In genomic region chr3:50905993-50906831, GRCm38 (mm10) we compare ENCODE assay signal across 8 mouse cellular contexts.
DNase-seq lines count a peak whose midpoint lies in the region; ATAC-seq and TF ChIP-seq lines count a peak whose summit lies in the region.

No protein-coding gene starts in this region.

- peak overlapping the region; percentile 75 for H3K9ac ChIP-seq in heart, embryonic 14.5 days (ENCODE audit: low read length)
- peak overlapping the region; percentile 26; the same call in 1 of the 2 replicates for H3K9ac ChIP-seq in liver, embryonic 11.5 days (ENCODE audit: low read depth, low read length)

- peak overlapping the region; percentile 73 for H3K4me2 ChIP-seq in heart, embryonic 14.5 days (ENCODE audit: low read length)
- H3K4me2 ChIP-seq in liver, embryonic 11.5 days: peak overlapping the region; percentile 63
- peak overlapping the region; percentile 93 for H3K4me2 ChIP-seq in myocyte (ENCODE audit: low read depth)

- no peak overlapping the region for H3ac ChIP-seq in myocyte (ENCODE audit: control insufficient read depth, insufficient read length)

- peak overlapping the region; percentile 80 for H3K27ac ChIP-seq in forebrain, embryonic 10.5 days
- H3K27ac ChIP-seq in heart, embryonic 14.5 days (replicated peaks in 1 of 2; ENCODE audit: control insufficient read depth in 1 of 2, insufficient read depth in 1 of 2, low read depth in 2 of 2, low read length in 2 of 2): no peak overlapping the region
- H3K27ac ChIP-seq in liver, embryonic 11.5 days (ENCODE audit: low read depth, low read length): no peak overlapping the region

- no peaks in the 10 kb centered on the region for H3K36me3 ChIP-seq in forebrain, embryonic 10.5 days (replicated peaks)
- H3K36me3 ChIP-seq in heart, embryonic 14.5 days (ENCODE audit: control insufficient read depth, insufficient read depth, low read length): no peaks in the 10 kb centered on the region
- H3K36me3 ChIP-seq in liver, embryonic 11.5 days (ENCODE audit: control insufficient read depth, insufficient read depth, low read length): no peaks in the 10 kb centered on the region
- H3K36me3 ChIP-seq in myocyte (ENCODE audit: control insufficient read depth, insufficient read depth): no peaks in the 10 kb centered on the region

- TF ChIP-seq POLR2A in myocyte (IDR thresholded peaks at IDR 0.05; ENCODE audit: insufficient read length, low read depth): no peak

- no peaks in the 10 kb centered on the region for H3K9me3 ChIP-seq in forebrain, embryonic 10.5 days
- no peaks in the 10 kb centered on the region for H3K9me3 ChIP-seq in heart, embryonic 14.5 days (ENCODE audit: control insufficient read depth, low read length)
- H3K9me3 ChIP-seq in liver, embryonic 11.5 days (ENCODE audit: control insufficient read depth, low read length): no peaks in the 10 kb centered on the region

- H3K79me2 ChIP-seq in myocyte (ENCODE audit: control insufficient read depth, insufficient read depth): no peaks in the 10 kb centered on the region

- peaks cover 37% of the 10 kb centered on the region for H3K4me1 ChIP-seq in forebrain, embryonic 10.5 days
- H3K4me1 ChIP-seq in heart, embryonic 14.5 days (ENCODE audit: control insufficient read depth in 2 of 2, insufficient read depth in 2 of 2, low read length in 2 of 2): peaks cover 4 to 5% of the 10 kb centered on the region in 2 experiments; a peak in 2 of 4 replicates
- H3K4me1 ChIP-seq in liver, embryonic 11.5 days (replicated peaks; ENCODE audit: control insufficient read depth, insufficient read depth, low read length): no peaks in the 10 kb centered on the region

- 0 out of 2 replicates have a peak, but pooled peaks have one; percentile 13 for ATAC-seq in heart, embryonic 14.5 days (ENCODE audit: insufficient number of reproducible peaks, insufficient read depth, low FRiP score, low read depth)
- ATAC-seq in liver, embryonic 11.5 days (replicated peaks; ENCODE audit: low FRiP score): no peak

- peak; percentile 76 for DNase-seq in CD4-positive helper T cell, adult 2 months (ENCODE audit: low read depth, low spot score)
- peak; percentile 85 for DNase-seq in brain, embryonic 18.5 days (ENCODE audit: low read depth, low spot score)
- peak; percentile 90 for DNase-seq in forebrain, embryonic 10.5 days (ENCODE audit: extremely low spot score, low spot score)
- peak; percentile 95 for DNase-seq in kidney, postnatal 10 days
- peak; percentile 85 for DNase-seq in liver, embryonic 11.5 days (ENCODE audit: low spot score)
- DNase-seq in spleen, postnatal 4 days (ENCODE audit: low spot score in 2 of 2): peak; percentile 72 to 91

- WGBS in forebrain, embryonic 10.5 days: 13% methylated on average over 32 of the region's 32 CpGs
- WGBS in heart, embryonic 14.5 days: 10% methylated on average over 32 of the region's 32 CpGs
- WGBS in liver, embryonic 11.5 days: 17% methylated on average over 32 of the region's 32 CpGs

- peak overlapping the region; percentile 46 for H3K4me3 ChIP-seq in forebrain, embryonic 10.5 days
- peak overlapping the region; percentile 36 to 47 for H3K4me3 ChIP-seq in heart, embryonic 14.5 days (ENCODE audit: control insufficient read depth in 1 of 2, insufficient read depth in 1 of 2, low read depth in 1 of 2, low read length in 2 of 2)
- peak overlapping the region; percentile 28 for H3K4me3 ChIP-seq in liver, embryonic 11.5 days (ENCODE audit: low read depth, low read length)
- H3K4me3 ChIP-seq in myocyte: peak overlapping the region; percentile 7

- H3K27me3 ChIP-seq in forebrain, embryonic 10.5 days (ENCODE audit: poor library complexity, severe bottlenecking): peaks cover 28% of the 10 kb centered on the region
- no peaks in the 10 kb centered on the region for H3K27me3 ChIP-seq in heart, embryonic 14.5 days (ENCODE audit: control insufficient read depth, insufficient read depth, low read length)
- peaks cover 8% of the 10 kb centered on the region for H3K27me3 ChIP-seq in liver, embryonic 11.5 days (replicated peaks; ENCODE audit: control insufficient read depth, insufficient read depth, low read length)
- H3K27me3 ChIP-seq in myocyte (ENCODE audit: control insufficient read depth, insufficient read depth, insufficient read length): no peaks in the 10 kb centered on the region

TF ChIP-seq in myocyte, 11 proteins besides CTCF, POLR2A, EP300 and RAD21:
- TF ChIP-seq REST (IDR thresholded peaks at IDR 0.05; ENCODE audit: insufficient read depth, insufficient read length) (no peak), POLR2AphosphoS2 (IDR thresholded peaks at IDR 0.05; ENCODE audit: insufficient read length, low read depth) (no peak), CEBPB (IDR thresholded peaks at IDR 0.05; ENCODE audit: insufficient read depth, poor library complexity, severe bottlenecking) (no peak), E2F4 (IDR thresholded peaks at IDR 0.05; ENCODE audit: insufficient read depth) (no peak), SRF (IDR thresholded peaks at IDR 0.05; ENCODE audit: control insufficient read depth, insufficient read length, low read depth) (no peak), MAX (IDR thresholded peaks at IDR 0.05; ENCODE audit: low read depth) (no peak), TCF12 (IDR thresholded peaks at IDR 0.05; ENCODE audit: insufficient read depth, poor library complexity, severe bottlenecking) (no peak), TCF3 (IDR thresholded peaks at IDR 0.05; ENCODE audit: insufficient read length, low read depth) (no peak), MYOD1 (IDR thresholded peaks at IDR 0.05; ENCODE audit: control insufficient read depth in 1 of 3, insufficient read length in 2 of 3, low read depth in 2 of 3) (no peak), MYOG (IDR thresholded peaks at IDR 0.05; ENCODE audit: control insufficient read depth in 1 of 3, insufficient read depth in 1 of 3, insufficient read length in 2 of 3, low read depth in 2 of 3) (no peak), USF1 (IDR thresholded peaks at IDR 0.05; ENCODE audit: low read depth) (no peak)
TF ChIP-seq in myocyte: peak in this region for 0.
